ENCODE assay signal across 34 mouse cellular contexts in the genomic region with DNA sequence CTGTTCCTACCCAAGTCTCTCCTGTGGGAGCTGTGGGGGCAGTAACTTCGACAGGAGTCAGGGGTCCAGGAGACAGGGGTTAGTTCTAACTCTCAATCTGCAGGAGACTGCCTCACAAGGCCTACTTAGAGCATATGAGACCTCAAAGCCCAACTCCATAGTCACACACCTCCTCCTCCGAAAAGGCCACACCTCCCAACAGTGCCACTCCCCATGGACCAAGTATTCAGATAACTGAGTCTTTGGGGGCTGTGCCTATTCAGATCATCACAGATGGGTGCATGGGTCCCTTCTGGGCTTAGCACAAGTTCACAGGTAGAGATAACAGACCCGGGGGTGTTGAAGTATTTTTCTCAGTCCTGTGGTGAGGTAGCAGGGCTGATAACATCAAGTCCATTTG. TPM values are rescaled to one million over a fixed set of nuclear protein-coding genes. Genes with fewer than 3 reads are reported as not detected.
DNase-seq lines count a peak whose midpoint lies in the region; ATAC-seq and TF ChIP-seq lines count a peak whose summit lies in the region.
"Had no signal": no experiment of that assay in that cellular context is flagged by ENCODE, and none has a peak within 500 bp of the region (broad histone marks: within the 10 kb centered on the region; RNA-seq: fewer than 3 reads in every experiment).

No protein-coding gene starts in this region.

- no peaks in the 10 kb centered on the region for H3K79me2 ChIP-seq in heart, adult 2 months (replicated peaks; ENCODE audit: control insufficient read depth, insufficient read depth, low read length)

- H3K9ac ChIP-seq in heart, embryonic 16.5 days (ENCODE audit: low read length), result no peak overlapping the region
- H3K9ac ChIP-seq in heart, adult 2 months (ENCODE audit: low read depth, low read length), result no peak overlapping the region
- H3K9ac ChIP-seq in liver, embryonic 11.5 days (ENCODE audit: low read depth, low read length), result no peak overlapping the region
- no peak overlapping the region for H3K9ac ChIP-seq in liver, embryonic 13.5 days
- no peak overlapping the region for H3K9ac ChIP-seq in stomach, embryonic 15.5 days
- H3K9ac ChIP-seq in forebrain, embryonic 13.5 days, result no peak overlapping the region
- H3K9ac ChIP-seq: embryonic facial prominence, embryonic 13.5 days; limb, embryonic 12.5 days; liver, embryonic 15.5 days; midbrain, embryonic 13.5 days had no signal

- no peak for TF ChIP-seq EP300 in heart, adult 2 months (IDR thresholded peaks at IDR 0.05; ENCODE audit: insufficient read depth, low read depth, low read length)

- no peaks in the 10 kb centered on the region for H3K36me3 ChIP-seq in heart, embryonic 16.5 days (ENCODE audit: control insufficient read depth, insufficient read depth)
- no peaks in the 10 kb centered on the region for H3K36me3 ChIP-seq in heart, adult 2 months (ENCODE audit: control insufficient read depth, insufficient read depth, low read length)
- no peaks in the 10 kb centered on the region for H3K36me3 ChIP-seq in liver, embryonic 11.5 days (ENCODE audit: control insufficient read depth, insufficient read depth, low read length)
- no peaks in the 10 kb centered on the region for H3K36me3 ChIP-seq in liver, embryonic 13.5 days
- H3K36me3 ChIP-seq in stomach, embryonic 15.5 days, result no peaks in the 10 kb centered on the region
- no peaks in the 10 kb centered on the region for H3K36me3 ChIP-seq in forebrain, embryonic 13.5 days (ENCODE audit: poor library complexity, severe bottlenecking)
- H3K36me3 ChIP-seq: embryonic facial prominence, embryonic 13.5 days; forebrain, embryonic 10.5 days; heart, embryonic 10.5 days; limb, embryonic 12.5 days; liver, embryonic 15.5 days; midbrain, embryonic 13.5 days had no signal

- H3K27me3 ChIP-seq in heart, embryonic 16.5 days (ENCODE audit: control insufficient read depth, insufficient read depth, low read length), result no peaks in the 10 kb centered on the region
- H3K27me3 ChIP-seq in heart, adult 2 months (ENCODE audit: control insufficient read depth, insufficient read depth, low read length), result no peaks in the 10 kb centered on the region
- peaks cover 11% of the 10 kb centered on the region for H3K27me3 ChIP-seq in liver, embryonic 11.5 days (replicated peaks; ENCODE audit: control insufficient read depth, insufficient read depth, low read length)
- H3K27me3 ChIP-seq in liver, embryonic 13.5 days, result peaks cover 10% of the 10 kb centered on the region
- H3K27me3 ChIP-seq in stomach, embryonic 15.5 days (replicated peaks), result no peaks in the 10 kb centered on the region
- peaks cover 25% of the 10 kb centered on the region for H3K27me3 ChIP-seq in forebrain, embryonic 13.5 days

- H3K4me2 ChIP-seq in heart, embryonic 16.5 days (ENCODE audit: low read depth, low read length), result peak overlapping the region; percentile 9; the same call in 1 of the 2 replicates
- no peak overlapping the region for H3K4me2 ChIP-seq in liver, embryonic 11.5 days
- H3K4me2 ChIP-seq in liver, embryonic 13.5 days, result no peak overlapping the region
- H3K4me2 ChIP-seq in stomach, embryonic 15.5 days, result no peak overlapping the region
- H3K4me2 ChIP-seq in forebrain, embryonic 13.5 days, result no peak overlapping the region
- H3K4me2 ChIP-seq: embryonic facial prominence, embryonic 13.5 days; limb, embryonic 12.5 days; liver, embryonic 15.5 days; midbrain, embryonic 13.5 days had no signal

- no peak for DNase-seq in heart, adult 2 months
- no peak for DNase-seq in liver, embryonic 11.5 days (ENCODE audit: low spot score)
- no peak for DNase-seq in liver
- no peak for DNase-seq in liver, embryonic 13.5 days
- no peak for DNase-seq in cerebellum, adult 9-10 months
- DNase-seq: adrenal gland, postnatal 25 days; cerebellum, adult 11-12 months; cerebellum, postnatal 10 days; gastrocnemius, adult 2 months; gastrocnemius, postnatal 36 days; heart, postnatal 14 days; kidney, adult 11 months; kidney, postnatal 25 days; lung, postnatal 10 days; thymus, adult 18-20 months; thymus, postnatal 25 days had no signal

- no peak for TF ChIP-seq POLR2A in heart, adult 2 months (IDR thresholded peaks at IDR 0.05; ENCODE audit: insufficient read depth, low read depth, low read length)

- peak overlapping the region; percentile 41 for H3K27ac ChIP-seq in heart, embryonic 16.5 days (ENCODE audit: low read length)
- H3K27ac ChIP-seq in heart, adult 2 months, result no peak overlapping the region
- H3K27ac ChIP-seq in liver, embryonic 11.5 days (ENCODE audit: low read depth, low read length), result no peak overlapping the region
- no peak overlapping the region for H3K27ac ChIP-seq in liver, embryonic 13.5 days
- peak overlapping the region; percentile 58 for H3K27ac ChIP-seq in stomach, embryonic 15.5 days
- H3K27ac ChIP-seq in forebrain, embryonic 13.5 days, result no peak overlapping the region
- H3K27ac ChIP-seq: embryonic facial prominence, embryonic 13.5 days; forebrain, embryonic 10.5 days; gastrocnemius, adult 2 months; layer of hippocampus, adult 2 months; left cerebral cortex, adult 2 months; limb, embryonic 12.5 days; midbrain, embryonic 13.5 days had no signal

- TF ChIP-seq CTCF in heart, adult 2 months (IDR thresholded peaks at IDR 0.05), result no peak

- H3K4me1 ChIP-seq in heart, embryonic 16.5 days (ENCODE audit: control insufficient read depth, insufficient read depth, low read length), result peaks cover 23% of the 10 kb centered on the region
- H3K4me1 ChIP-seq in heart, adult 2 months (ENCODE audit: control insufficient read depth, insufficient read depth, low read length), result peaks cover 2% of the 10 kb centered on the region
- peaks cover 22% of the 10 kb centered on the region for H3K4me1 ChIP-seq in liver, embryonic 11.5 days (replicated peaks; ENCODE audit: control insufficient read depth, insufficient read depth, low read length)
- H3K4me1 ChIP-seq in liver, embryonic 13.5 days (replicated peaks), result peaks cover 60% of the 10 kb centered on the region
- peaks cover 39% of the 10 kb centered on the region for H3K4me1 ChIP-seq in stomach, embryonic 15.5 days
- no peaks in the 10 kb centered on the region for H3K4me1 ChIP-seq in forebrain, embryonic 13.5 days
- H3K4me1 ChIP-seq: midbrain, embryonic 13.5 days had no signal

- intact Hi-C loops in heart, adult 2 months (cut with DNase I), result no loop called here

- H3K9me3 ChIP-seq in heart, embryonic 16.5 days (replicated peaks; ENCODE audit: control insufficient read depth, low read length), result no peaks in the 10 kb centered on the region
- H3K9me3 ChIP-seq in liver, embryonic 11.5 days (ENCODE audit: control insufficient read depth, low read length), result no peaks in the 10 kb centered on the region
- no peaks in the 10 kb centered on the region for H3K9me3 ChIP-seq in liver, embryonic 13.5 days (replicated peaks)
- no peaks in the 10 kb centered on the region for H3K9me3 ChIP-seq in stomach, embryonic 15.5 days
- no peaks in the 10 kb centered on the region for H3K9me3 ChIP-seq in forebrain, embryonic 13.5 days (replicated peaks)
- H3K9me3 ChIP-seq: embryonic facial prominence, embryonic 13.5 days; forebrain, embryonic 10.5 days; heart, embryonic 10.5 days; limb, embryonic 12.5 days; liver, embryonic 15.5 days; megakaryocyte, embryonic 14.5 days; midbrain, embryonic 13.5 days had no signal

- no peak for ATAC-seq in heart, embryonic 16.5 days (replicated peaks; ENCODE audit: extremely low read depth, insufficient read depth, low FRiP score)
- ATAC-seq in liver, embryonic 11.5 days (replicated peaks; ENCODE audit: low FRiP score), result peak; percentile 38; the same call in 1 of the 2 replicates
- ATAC-seq in liver, embryonic 13.5 days (ENCODE audit: low read depth), result 0 out of 2 replicates have a peak, but pooled peaks have one; percentile 20
- ATAC-seq in stomach, embryonic 15.5 days (ENCODE audit: insufficient read depth, low FRiP score, low read depth), result no peak
- no peak for ATAC-seq in forebrain, embryonic 13.5 days
- ATAC-seq: forebrain, embryonic 16.5 days; hindbrain, embryonic 16.5 days; midbrain, embryonic 13.5 days had no signal

- H3K4me3 ChIP-seq in heart, embryonic 16.5 days (ENCODE audit: low read length), result no peak overlapping the region
- H3K4me3 ChIP-seq in heart, adult 2 months, result no peak overlapping the region
- H3K4me3 ChIP-seq in liver, embryonic 11.5 days (ENCODE audit: low read depth, low read length), result no peak overlapping the region
- no peak overlapping the region for H3K4me3 ChIP-seq in liver, embryonic 13.5 days (replicated peaks)
- H3K4me3 ChIP-seq in stomach, embryonic 15.5 days (replicated peaks), result no peak overlapping the region
- H3K4me3 ChIP-seq in forebrain, embryonic 13.5 days, result no peak overlapping the region
- H3K4me3 ChIP-seq: embryonic facial prominence, embryonic 13.5 days; forebrain, embryonic 10.5 days; gastrocnemius, adult 2 months; heart, embryonic 10.5 days; layer of hippocampus, adult 2 months; left cerebral cortex, adult 2 months; limb, embryonic 12.5 days; liver, embryonic 15.5 days; megakaryocyte, embryonic 14.5 days; midbrain, embryonic 13.5 days had no signal

- WGBS in heart, embryonic 16.5 days, result 43% methylated on average over 3 of the region's 3 CpGs
- 46% methylated on average over 3 of the region's 3 CpGs for whole genome bisulfite sequencing in heart, adult 2 months
- 43% methylated on average over 3 of the region's 3 CpGs for WGBS in liver, embryonic 11.5 days
- WGBS in liver, embryonic 13.5 days (ENCODE audit: insufficient replicate concordance), result 19% methylated on average over 3 of the region's 3 CpGs
- 47% methylated on average over 3 of the region's 3 CpGs for WGBS in stomach, embryonic 15.5 days
- WGBS in forebrain, embryonic 13.5 days, result 83% methylated on average over 3 of the region's 3 CpGs

RNA-seq across cellular contexts. Expression of gene 1700001C19Rik, which starts 24.5 kb away (rescaled TPM):
- 0.57 and 0.64 TPM in 2 replicates for polyA plus RNA-seq in heart, embryonic 16.5 days (2015; fragmentation: Nextera tagmentation; extraction: Ambion mirVana)
- not detected for total RNA-seq in heart, adult 2 months (2021)
- 0.44 and 0.76 TPM in 2 replicates for polyA plus RNA-seq in heart, adult 2 months (2012; rRNA removed)
- polyA plus RNA-seq in liver, embryonic 11.5 days (2014; fragmentation: Nextera tagmentation; extraction: Ambion mirVana), result 0.52 and 0.96 TPM in 2 replicates
- 0.78 and 0.88 TPM in 2 replicates for polyA plus RNA-seq in liver, embryonic 13.5 days (2015; fragmentation: Nextera tagmentation; extraction: Ambion mirVana)
- polyA plus RNA-seq in stomach, embryonic 15.5 days (2015; fragmentation: Nextera tagmentation; extraction: Ambion mirVana), result 0.12 and 0.37 TPM in 2 replicates
- polyA plus RNA-seq in forebrain, embryonic 13.5 days (2015; fragmentation: Nextera tagmentation; extraction: Ambion mirVana), result 0.28 and 0.42 TPM in 2 replicates
- total RNA-seq: adrenal gland, postnatal 25 days; common myeloid progenitor, adult 5-6 weeks; gastrocnemius, adult 2 months; gastrocnemius, postnatal 36 days; heart, postnatal 14 days; layer of hippocampus, adult 2 months; layer of hippocampus, postnatal 14 days; left cerebral cortex, adult 2 months; monocyte, adult 5-6 weeks had no signal
- polyA plus RNA-seq: forebrain, embryonic 10.5 days had no signal

RNA-seq across cellular contexts. Expression of gene AI661453, which starts 25.3 kb away (rescaled TPM):
- 0.77 and 0.92 TPM in 2 replicates for polyA plus RNA-seq in heart, embryonic 16.5 days (2015; fragmentation: Nextera tagmentation; extraction: Ambion mirVana)
- 1 to 10 TPM; 1.2 to 1.4 TPM for total RNA-seq in heart, adult 2 months (2021)
- polyA plus RNA-seq in heart, adult 2 months (2012; rRNA removed), result 0.64 and 1.00 TPM in 2 replicates
- polyA plus RNA-seq in liver, embryonic 11.5 days (2014; fragmentation: Nextera tagmentation; extraction: Ambion mirVana), result 0.22 and 0.23 TPM in 2 replicates
- polyA plus RNA-seq in liver, embryonic 13.5 days (2015; fragmentation: Nextera tagmentation; extraction: Ambion mirVana), result 0.16 and 0.24 TPM in 2 replicates
- 3.5 and 4.0 TPM in 2 replicates for polyA plus RNA-seq in stomach, embryonic 15.5 days (2015; fragmentation: Nextera tagmentation; extraction: Ambion mirVana)
- 0.13 and 0.16 TPM in 2 replicates for polyA plus RNA-seq in forebrain, embryonic 13.5 days (2015; fragmentation: Nextera tagmentation; extraction: Ambion mirVana)
- total RNA-seq: monocyte, adult 5-6 weeks had no signal
- polyA plus RNA-seq: neural tube, embryonic 14.5 days had no signal

RNA-seq across cellular contexts. Expression of gene Taf8, which starts 40.4 kb away (rescaled TPM):
- polyA plus RNA-seq in heart, embryonic 16.5 days (2015; fragmentation: Nextera tagmentation; extraction: Ambion mirVana), result 20.3 and 20.8 TPM in 2 replicates
- 10 to 100 TPM; 10.8 to 12.5 TPM for total RNA-seq in heart, adult 2 months (2021)
- polyA plus RNA-seq in heart, adult 2 months (2012; rRNA removed), result 14.2 and 21.0 TPM in 2 replicates
- 20.7 and 21.3 TPM in 2 replicates for polyA plus RNA-seq in liver, embryonic 11.5 days (2014; fragmentation: Nextera tagmentation; extraction: Ambion mirVana)
- polyA plus RNA-seq in liver, embryonic 13.5 days (2015; fragmentation: Nextera tagmentation; extraction: Ambion mirVana), result 14.4 and 14.5 TPM in 2 replicates
- polyA plus RNA-seq in stomach, embryonic 15.5 days (2015; fragmentation: Nextera tagmentation; extraction: Ambion mirVana), result 23.3 and 25.2 TPM in 2 replicates
- polyA plus RNA-seq in forebrain, embryonic 13.5 days (2015; fragmentation: Nextera tagmentation; extraction: Ambion mirVana), result 26.5 and 31.0 TPM in 2 replicates

RNA-seq across cellular contexts. Expression of gene Ccnd3, which starts 43.2 kb away (rescaled TPM):
- polyA plus RNA-seq in heart, embryonic 16.5 days (2015; fragmentation: Nextera tagmentation; extraction: Ambion mirVana), result 412 and 420 TPM in 2 replicates
- 10 to 100 TPM; 75.9 to 83.7 TPM for total RNA-seq in heart, adult 2 months (2021)
- 75.1 and 77.5 TPM in 2 replicates for polyA plus RNA-seq in heart, adult 2 months (2012; rRNA removed)
- polyA plus RNA-seq in liver, embryonic 11.5 days (2014; fragmentation: Nextera tagmentation; extraction: Ambion mirVana), result 525 and 530 TPM in 2 replicates
- polyA plus RNA-seq in liver, embryonic 13.5 days (2015; fragmentation: Nextera tagmentation; extraction: Ambion mirVana), result 387 and 400 TPM in 2 replicates
- 391 and 408 TPM in 2 replicates for polyA plus RNA-seq in stomach, embryonic 15.5 days (2015; fragmentation: Nextera tagmentation; extraction: Ambion mirVana)
- 67.6 and 75.8 TPM in 2 replicates for polyA plus RNA-seq in forebrain, embryonic 13.5 days (2015; fragmentation: Nextera tagmentation; extraction: Ambion mirVana)

Comparison
In these comparisons a context has a peak if more than half of its experiments do, and no peak if none do; other contexts are left out.
1. H3K27ac ChIP-seq: peak in heart, embryonic 16.5 days (single experiment) and stomach, embryonic 15.5 days (single experiment); none in heart, adult 2 months (single experiment), liver, embryonic 11.5 days (single experiment), liver, embryonic 13.5 days (single experiment) and forebrain, embryonic 13.5 days (single experiment).
2. ATAC-seq: peak in liver, embryonic 11.5 days (single experiment) and liver, embryonic 13.5 days (single experiment); none in heart, embryonic 16.5 days (single experiment), stomach, embryonic 15.5 days (single experiment) and forebrain, embryonic 13.5 days (single experiment).